Mouse (Mus musculus) adrenal gland (tissue): ENCODE data around the gene Noa1.

ENCODE experiments used
- intact Hi-C: fragments of 180-260 bp; cut with DNase I; formaldehyde crosslinking; loops from one replicate; pipeline ENCODE4 v1.15.1; 2025

Noa1 gene

DNA sequence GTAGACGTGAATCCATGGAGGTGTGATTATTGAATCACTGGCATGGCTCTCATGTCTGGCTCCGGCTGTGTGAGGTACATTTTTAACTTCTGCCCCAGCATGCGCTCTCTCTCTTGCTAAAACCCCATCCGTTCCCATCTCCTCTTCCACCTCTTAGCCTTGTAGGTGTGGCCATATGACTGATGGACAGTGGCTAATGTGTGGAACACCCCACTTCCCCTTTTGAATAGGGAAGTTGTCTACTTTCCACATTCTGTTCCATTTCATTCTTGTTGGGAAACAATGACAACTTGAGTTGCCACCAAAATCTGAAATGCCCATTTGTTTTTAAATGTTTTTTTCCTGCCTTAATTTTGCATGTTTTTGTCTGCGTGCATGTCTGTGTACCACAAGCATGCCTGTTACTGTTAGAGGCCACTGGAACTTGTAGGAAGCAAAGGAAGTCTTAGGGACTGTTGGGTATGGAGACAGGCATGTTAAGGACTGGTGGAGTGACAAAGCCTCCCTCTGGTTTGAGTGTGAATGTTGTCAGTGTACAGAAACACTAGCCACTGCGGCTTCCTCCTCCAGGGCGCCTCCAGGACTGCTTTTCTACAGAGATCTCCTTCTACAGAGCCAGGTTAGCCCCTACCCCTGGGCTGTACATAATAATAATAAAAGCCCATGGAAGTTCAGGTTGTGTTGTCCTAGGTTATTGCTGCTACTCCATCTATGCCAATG lies 16.9 kb downstream of the Noa1 start:
- intact Hi-C loops: no loop called here

DNA sequence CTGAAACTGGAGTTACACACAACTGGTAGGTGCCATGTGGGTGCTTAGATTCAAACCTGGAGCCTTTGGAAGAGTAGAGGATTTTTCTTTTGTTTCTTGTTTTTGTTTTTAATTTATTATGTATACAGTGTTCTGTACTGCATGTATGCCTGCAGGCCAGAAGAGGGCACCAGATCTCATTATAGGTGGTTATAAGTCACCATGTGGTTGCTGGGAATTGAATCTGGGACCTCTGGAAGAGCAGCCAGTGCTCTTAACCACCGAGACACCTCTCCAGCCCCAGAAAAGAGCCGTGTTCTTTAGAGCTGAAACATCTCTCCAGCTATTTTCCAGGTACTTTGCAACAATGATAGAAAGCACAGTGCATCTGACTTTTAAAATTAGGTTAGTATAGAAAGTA lies 19.3 kb downstream of the Noa1 start:
- intact Hi-C loops: no loop called here

DNA sequence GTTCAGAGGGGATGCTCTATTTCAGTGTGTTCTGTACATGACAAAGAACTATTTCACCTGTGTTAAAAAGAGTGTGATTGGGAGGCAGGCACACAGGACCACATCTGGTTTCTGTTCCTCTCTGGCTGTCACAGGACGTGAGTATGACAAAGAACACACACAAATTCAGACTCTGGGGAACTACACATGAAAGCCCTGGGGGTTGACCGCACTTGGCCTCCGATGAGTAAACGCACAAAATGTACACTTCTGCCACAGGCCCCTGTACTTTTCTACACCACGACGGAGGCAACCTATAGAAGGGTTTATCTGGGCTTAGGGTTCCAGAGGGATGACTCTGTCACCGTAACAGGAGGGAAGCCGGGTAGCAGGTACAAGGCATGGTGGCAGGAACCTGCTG lies 20.2 kb downstream of the Noa1 start:
- intact Hi-C loops: no loop called here

DNA sequence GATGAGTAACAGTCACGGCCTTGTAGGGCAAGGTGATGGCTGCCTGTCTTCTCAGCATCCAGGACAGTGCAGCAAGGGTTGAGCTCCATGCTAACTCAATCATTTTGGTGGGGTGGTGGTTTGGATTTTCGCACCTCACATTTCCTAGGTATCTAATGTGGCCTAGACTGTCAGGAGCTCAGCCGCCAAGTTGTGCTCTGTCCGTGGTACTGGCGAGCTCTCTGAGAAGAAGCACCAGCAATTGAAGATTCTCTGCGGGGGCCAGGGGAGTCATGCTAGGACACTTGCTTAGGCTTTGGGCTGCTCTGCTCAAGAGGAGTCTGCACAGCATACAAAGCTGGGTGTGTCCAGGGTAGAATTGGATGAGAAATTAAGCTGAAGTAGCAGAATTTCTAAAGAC lies 22.0 kb downstream of the Noa1 start:
- intact Hi-C loops: no loop called here

DNA sequence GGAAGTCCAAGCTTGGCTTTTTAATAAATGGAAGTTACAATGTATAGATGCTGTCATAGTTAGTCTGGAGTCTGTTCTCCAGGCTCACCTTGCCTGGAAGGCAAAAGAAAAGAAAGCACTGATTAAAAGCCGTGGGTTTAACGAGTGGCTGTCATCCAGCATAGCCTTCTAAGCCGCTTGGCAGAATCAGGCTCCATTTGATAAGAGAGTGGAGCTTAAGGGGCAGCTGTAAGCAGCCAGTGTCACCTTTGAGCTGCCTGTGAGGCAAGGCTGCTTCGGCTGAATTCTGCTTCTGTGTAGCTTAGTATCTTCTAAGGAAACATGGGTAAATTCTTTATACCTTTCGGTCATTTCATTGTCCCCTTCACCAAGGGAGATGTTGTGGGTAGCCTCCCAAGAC lies 23.0 kb downstream of the Noa1 start:
- intact Hi-C loops: no loop called here

DNA sequence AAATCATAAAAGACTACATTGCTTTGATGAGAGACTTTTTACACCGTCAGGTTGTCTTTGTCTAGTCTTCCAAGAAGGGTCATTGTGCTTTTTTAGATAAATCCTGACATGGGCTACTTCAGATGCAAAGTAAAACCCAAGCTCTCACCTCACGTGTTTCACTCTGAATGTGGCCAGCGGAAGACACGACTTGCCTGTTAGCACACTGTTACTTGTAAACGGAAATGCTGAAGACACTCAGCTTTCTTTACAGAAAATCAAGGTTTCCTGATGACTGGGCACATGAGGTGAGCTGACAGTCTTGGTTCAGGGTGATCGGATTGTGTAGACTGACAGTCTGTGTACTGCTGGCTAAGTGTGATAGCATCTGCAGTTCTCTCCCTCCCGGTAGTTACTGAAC lies 24.2 kb downstream of the Noa1 start:
- intact Hi-C loops: no loop called here

DNA sequence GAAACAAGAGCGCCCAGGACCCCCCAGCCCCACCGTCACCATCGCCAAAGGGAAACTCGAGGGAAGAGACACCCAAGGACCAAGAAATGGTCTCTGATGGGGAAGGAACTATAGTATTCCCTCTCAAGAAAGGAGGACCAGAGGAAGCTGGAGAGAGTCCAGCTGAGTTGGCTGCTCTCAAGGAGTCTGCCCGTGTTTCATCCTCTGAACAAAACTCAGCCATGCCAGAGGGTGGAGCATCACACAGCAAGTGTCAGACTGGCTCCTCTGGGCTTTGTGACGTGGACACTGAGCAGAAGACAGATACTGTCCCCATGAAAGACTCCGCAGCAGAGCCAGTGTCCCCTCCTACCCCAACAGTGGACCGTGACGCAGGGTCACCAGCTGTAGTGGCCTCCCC lies 27.6 kb downstream of the Noa1 start:
- intact Hi-C loops: no loop called here

DNA sequence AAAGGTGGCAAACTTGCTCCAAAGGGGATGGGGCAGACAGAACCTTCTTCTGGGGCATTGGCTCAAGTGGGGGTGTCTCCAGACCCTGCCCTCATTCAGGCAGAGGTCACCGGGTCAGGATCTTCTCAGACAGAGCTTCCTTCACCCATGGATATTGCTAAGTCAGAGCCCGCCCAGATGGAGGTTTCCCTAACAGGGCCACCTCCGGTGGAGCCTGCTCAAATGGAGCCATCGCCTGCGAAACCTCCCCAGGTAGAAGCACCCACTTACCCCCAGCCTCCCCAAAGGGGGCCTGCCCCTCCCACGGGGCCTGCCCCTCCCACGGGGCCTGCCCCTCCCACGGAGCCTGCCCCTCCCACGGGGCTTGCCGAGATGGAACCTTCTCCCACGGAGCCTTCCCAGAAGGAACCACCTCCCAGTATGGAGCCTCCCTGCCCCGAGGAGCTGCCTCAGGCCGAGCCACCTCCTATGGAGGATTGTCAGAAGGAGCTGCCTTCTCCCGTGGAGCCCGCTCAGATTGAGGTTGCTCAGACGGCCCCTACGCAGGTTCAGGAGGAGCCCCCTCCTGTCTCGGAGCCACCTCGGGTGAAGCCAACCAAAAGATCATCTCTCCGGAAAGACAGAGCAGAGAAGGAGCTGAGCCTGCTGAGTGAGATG lies 28.2 kb downstream of the Noa1 start:
- intact Hi-C loops: no loop called here

DNA sequence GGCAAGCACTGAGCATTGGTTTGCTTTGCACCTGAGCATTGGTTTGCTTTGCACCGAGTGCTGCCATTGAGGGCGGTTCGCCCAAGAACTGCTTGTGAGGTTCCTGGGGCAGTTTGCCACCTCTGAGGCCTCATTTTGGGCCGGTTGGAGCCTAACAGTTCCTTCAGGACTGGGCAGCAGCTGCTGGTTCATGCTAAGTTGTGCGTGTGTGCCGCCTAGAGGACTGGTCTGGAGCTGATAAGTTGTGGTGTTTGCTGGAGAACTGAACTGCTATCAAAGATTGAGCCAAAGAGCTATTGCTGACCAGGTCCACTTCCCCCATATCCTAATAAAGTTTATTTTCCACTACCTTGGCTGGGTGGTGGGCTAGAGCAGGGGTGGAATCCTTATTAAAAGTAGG lies 32.7 kb downstream of the Noa1 start:
- intact Hi-C loops: no loop called here

DNA sequence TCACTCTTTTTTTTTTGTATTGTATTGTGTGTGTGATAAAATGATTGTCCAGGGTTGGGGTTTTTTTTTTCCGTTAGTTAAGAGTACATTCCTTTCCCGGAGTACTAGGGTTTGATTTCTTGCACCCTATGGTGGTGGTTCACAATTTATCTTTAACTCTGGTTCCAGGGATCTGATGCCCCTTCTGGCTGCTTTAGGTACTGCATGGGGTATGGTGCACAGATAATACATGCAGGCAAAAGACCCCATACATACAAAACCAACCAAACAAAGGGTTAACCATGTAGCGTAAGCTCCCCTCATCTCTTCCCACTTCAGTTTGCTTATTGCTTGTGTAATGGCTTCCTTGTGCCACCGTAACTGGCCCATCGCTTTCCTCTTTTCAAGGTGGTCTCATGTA lies 33.9 kb downstream of the Noa1 start:
- intact Hi-C loops: no loop called here

DNA sequence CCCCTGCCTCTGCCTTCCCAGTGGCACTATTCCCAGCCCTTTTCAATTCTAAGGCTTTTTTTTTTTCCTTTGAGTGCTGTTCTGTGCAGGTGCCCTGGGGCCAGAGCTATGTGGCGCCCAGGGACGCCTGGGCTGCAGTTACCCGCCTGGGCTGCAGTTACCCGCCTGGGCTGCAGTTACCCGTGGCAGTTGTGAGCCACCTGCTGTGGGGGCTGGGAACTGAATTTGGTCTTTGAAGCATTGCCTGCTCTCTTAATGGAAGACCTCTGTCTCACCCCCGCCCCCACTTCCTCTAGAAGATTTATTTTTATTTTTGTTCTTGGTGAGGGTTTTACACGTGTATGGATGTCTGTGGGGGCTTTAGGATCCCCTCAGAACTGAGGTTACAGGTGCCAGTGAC lies 36.7 kb downstream of the Noa1 start:
- intact Hi-C loops: loop anchor here (5.0 kb wide), 1 partner anchor 34 kb away; no protein-coding TSS in a partner anchor

DNA sequence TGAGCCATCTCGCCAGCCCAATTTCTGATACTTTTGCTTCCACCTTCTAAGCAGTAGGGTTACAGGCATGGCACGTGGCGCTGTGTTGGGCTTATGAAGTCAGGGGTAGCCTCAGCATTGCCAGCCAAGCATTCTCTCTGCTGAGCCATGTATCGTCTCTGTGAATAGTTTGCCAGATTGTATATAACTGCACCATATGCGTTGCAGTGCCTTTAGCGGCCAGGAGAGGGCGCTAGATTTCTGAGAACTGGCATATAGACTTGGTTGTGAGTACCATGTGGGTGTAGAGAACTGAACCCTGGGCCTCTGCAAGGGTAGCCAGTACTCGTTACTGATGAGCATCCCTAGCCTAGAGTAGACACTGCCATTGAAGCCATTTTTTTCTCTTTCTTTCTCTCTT lies 40.5 kb downstream of the Noa1 start:
- intact Hi-C loops: no loop called here

DNA sequence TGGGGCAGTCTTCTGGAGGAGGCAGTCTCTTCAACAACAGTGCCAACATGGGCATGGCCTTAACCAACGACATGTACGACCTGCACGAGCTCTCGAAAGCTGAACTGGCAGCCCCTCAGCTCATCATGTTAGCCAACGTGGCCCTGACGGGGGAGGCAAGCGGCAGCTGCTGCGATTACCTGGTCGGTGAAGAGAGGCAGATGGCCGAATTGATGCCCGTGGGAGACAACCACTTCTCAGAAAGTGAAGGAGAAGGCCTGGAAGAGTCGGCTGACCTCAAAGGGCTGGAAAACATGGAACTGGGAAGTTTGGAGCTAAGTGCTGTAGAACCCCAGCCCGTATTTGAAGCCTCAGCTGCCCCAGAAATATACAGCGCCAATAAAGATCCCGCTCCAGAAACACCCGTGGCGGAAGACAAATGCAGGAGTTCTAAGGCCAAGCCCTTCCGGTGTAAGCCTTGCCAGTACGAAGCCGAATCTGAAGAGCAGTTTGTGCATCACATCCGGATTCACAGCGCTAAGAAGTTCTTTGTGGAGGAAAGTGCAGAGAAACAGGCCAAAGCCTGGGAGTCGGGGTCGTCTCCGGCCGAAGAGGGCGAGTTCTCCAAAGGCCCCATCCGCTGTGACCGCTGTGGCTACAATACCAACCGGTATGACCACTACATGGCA lies 41.8 kb downstream of the Noa1 start:
- intact Hi-C loops: no loop called here

DNA sequence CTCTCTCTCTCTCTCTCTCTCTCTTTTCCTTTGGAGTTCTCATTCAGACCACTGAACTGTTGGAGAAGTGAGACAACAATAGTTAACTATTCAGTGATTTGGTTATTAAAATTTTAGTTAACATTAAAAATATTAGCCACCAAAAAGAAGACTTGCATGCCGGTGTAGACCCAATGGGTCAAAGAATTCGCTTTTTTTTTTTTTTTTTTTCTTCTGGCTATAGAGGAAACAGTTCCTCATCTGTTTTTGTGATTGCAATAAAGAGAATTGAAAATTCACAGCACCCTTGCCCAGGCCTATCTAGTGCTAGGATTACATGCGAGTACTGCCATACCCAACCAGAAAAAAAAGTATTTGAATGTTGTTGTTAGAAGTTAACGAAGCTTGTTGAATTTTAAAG lies 42.4 kb downstream of the Noa1 start:
- intact Hi-C loops: no loop called here

DNA sequence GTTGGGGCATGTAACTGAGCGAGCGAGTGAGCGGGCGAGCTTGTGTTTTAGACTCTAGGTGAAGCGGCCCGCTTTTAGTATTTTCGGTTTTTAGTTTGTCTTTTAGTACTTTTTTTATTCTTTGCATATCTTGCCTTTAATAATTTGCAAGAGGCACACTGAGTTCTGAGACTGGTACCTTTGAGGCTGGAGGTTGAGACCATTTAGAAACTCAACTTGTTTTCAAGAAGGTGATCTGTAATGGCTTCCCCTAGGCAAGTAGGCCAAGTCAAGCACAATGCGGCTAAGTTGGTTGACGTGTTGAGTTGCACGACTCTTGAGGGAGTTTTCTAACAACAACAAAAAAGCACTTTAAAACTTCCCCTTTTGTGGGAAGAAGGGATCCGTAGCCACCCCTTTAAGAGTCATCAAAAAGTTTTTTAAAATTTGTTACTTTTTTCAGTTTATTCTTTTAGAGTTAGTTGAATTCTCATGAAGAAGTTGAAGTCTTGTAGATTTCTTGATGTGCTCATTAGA lies 42.9 kb downstream of the Noa1 start:
- intact Hi-C loops: no loop called here

DNA sequence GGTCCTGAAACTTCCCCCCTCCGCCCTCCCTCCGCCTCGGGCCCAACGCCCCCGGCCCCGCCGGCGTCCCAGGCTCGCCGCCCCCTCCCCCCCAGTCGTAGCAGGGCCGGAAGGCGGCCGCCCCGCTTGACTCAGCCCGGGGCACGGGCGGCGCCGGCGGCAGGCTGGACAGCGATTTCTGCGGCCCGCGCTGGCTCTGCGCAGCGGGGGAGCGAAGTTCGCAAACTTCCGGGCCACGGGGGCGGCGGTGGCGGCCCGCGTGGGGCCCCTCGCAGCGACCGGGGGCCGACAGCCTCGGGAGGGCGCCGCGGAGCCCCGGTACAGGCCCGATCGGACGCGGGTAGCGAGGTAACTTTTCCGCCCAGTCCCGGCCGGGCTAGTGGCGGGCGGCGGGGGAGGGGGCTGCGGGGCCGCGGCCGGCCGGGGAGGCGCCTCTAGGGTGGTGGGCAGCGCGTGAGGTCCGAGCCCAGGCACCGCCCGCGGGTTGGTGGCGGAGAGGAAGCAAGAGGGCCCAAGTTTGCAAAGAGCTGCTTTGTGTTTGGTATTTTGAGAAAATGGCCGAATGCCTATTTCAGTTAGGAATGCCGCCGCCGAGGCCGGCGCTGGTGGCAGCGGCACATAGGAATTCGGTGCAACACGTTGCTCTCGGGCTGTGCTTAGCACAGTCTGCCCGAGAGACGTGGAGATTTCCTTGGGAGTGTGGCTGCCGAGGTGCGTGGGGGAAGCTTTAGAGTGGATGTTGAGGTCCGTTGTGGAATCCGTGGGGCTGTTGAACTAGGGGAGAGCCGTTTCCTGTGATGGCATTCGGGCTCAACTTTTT lies 43.6 kb downstream of the Noa1 start:
- intact Hi-C loops: no loop called here

DNA sequence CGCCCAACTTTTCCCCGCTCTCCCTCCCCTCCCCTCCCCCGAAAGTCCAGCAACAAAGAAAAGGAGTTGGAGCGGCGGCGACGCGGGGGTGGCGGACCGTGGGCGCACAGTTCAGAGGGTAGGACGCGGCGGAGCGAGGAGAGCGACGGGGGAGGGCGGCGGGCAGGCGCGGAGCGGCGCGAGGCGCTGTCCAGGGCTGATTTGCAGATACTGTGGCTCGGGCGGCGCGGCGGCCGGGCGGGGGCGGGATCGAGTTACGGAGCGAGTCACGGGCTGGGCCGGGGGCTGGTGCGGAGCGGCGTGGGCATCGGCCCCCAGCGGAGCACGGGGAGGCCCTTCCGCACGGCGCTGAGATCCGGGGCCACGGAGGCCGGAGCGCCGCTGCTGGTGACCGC lies 44.2 kb downstream of the Noa1 start:
- intact Hi-C loops: no loop called here

DNA sequence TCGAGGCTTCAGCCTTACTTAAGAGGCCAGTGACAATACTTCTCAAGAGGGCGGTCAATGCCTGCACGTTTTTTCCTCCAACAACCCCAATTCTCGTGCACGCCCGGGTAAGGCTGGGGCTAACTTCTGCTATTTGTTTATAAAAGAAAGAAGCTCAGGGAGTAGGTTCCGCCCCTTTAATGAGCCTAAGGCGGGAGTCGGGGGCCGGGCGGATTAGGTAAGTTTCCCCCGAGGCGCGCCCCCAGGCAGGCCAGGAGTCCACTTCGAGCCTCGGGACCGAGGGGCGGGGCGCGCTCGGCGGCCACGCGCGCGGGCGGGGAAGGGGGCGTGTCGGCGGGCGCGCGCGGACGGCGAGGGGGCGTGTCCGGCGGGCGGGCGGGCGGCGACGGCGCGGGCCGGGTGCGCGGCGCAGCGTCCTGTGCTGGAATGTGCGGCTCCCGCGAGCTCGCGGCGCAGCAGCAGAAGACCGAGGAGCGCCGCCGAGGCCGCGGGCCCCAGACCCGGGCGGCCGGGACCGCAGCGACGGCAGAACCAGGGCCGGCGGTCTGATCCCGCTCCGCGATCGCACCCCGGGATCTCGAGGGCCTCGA lies 44.7 kb downstream of the Noa1 start, which contains the start of gene Rest:
Gene Rest (plus strand): TSS at position 411 of the 590 bp plus-strand sequence.
- intact Hi-C loops: no loop called here

DNA sequence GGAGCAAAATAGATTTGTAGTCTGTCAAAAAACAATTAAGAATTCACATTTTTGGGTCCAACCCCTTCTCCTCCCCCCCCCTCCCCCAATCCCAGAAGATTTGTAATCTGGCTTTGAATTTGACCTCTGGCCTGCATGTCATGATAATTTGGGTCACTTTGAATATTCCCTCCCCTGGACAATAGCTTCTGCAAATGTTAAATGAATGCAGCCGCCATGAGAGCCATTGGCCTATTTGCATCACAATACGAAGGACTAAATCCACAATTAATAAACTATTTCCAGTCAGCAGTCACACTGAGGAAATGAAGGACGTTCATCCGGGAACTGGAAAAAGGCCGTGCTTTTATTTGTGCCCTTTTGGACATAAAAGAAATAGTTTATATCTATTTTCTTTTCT lies 47.8 kb downstream of the Noa1 start:
- intact Hi-C loops: no loop called here

DNA sequence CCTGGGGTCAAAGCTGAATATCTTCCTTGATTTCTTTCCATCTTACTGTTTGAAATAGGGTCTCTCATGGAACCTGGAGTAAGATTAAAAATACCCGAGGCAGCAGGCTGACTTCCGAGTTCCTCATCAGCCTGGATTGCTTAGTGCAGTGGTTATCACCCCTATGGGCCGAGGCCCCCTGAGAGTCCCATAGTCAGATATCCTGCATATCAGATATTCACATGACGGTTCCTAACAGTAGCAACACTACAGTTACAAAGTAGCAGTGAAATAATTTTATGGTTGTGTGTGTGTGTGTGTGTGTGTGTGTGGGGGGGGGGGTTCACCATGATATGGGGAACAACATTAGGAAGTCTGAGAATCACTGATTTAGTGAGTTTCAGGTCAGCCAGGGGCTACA lies 48.7 kb downstream of the Noa1 start:
- intact Hi-C loops: no loop called here

DNA sequence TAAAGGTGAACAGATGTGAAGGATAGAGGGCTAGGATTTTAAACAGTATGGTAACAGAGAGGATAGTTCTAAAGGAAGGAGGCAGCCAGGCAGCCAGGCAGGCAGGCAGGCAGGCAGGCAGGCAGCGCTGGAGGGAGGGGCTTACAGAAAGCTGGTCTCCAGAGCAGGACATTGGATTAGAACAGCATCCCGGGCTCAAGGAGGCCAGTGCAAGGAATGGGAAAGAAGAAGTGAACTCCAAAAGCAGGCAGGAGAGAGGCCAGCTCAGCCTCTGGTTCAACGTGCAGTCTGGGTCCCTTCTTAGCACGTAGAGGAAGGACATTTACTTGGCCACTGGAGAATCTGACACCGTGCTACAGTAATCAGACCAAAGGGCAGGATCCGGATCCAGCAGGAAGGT lies 49.7 kb downstream of the Noa1 start:
- intact Hi-C loops: no loop called here
